ENCODE assay signal across 24 mouse cellular contexts in genomic region chr2:75955709-75956108, GRCm38 (mm10). TPM values are rescaled to one million over a fixed set of nuclear protein-coding genes. Genes with fewer than 3 reads are reported as not detected.
DNase-seq lines count a peak whose midpoint lies in the region; ATAC-seq and TF ChIP-seq lines count a peak whose summit lies in the region.
"Had no signal": no experiment of that assay in that cellular context is flagged by ENCODE, and none has a peak within 500 bp of the region (broad histone marks: within the 10 kb centered on the region; RNA-seq: fewer than 3 reads in every experiment).

No protein-coding gene starts in this region.

- H3K27me3 ChIP-seq in heart, embryonic 11.5 days (ENCODE audit: control insufficient read depth, insufficient read depth, low read length): no peaks in the 10 kb centered on the region
- H3K27me3 ChIP-seq in kidney, embryonic 14.5 days (ENCODE audit: control insufficient read depth, insufficient read depth, low read length): no peaks in the 10 kb centered on the region; the same call in 1 of the 2 replicates
- no peaks in the 10 kb centered on the region for H3K27me3 ChIP-seq in testis, adult 2 months (ENCODE audit: control insufficient read depth, insufficient read depth, low read length)
- H3K27me3 ChIP-seq in stomach, embryonic 16.5 days (ENCODE audit: control insufficient read depth, insufficient read depth, low read length): no peaks in the 10 kb centered on the region
- 0 out of 2 replicates have a peak, but pooled peaks cover 3% of the 10 kb centered on the region for H3K27me3 ChIP-seq in midbrain, embryonic 13.5 days
- H3K27me3 ChIP-seq: CH12.LX; embryonic facial prominence, embryonic 15.5 days; hindbrain, embryonic 15.5 days had no signal

- ATAC-seq in heart, embryonic 11.5 days (replicated peaks; ENCODE audit: insufficient number of reproducible peaks, low FRiP score, low TSS enrichment): no peak
- ATAC-seq in kidney, embryonic 14.5 days (ENCODE audit: low FRiP score, low TSS enrichment): 0 out of 2 replicates have a peak, but pooled peaks have one; percentile 16
- peak; percentile 12; the same call in 1 of the 2 replicates for ATAC-seq in stomach, embryonic 16.5 days (ENCODE audit: insufficient read depth, low FRiP score)
- ATAC-seq in midbrain, embryonic 13.5 days: no peak
- ATAC-seq: forebrain, embryonic 14.5 days; intestine, embryonic 16.5 days; Patski had no signal

- TF ChIP-seq CTCF in testis, adult 2 months (IDR thresholded peaks at IDR 0.05; ENCODE audit: control insufficient read depth, insufficient read depth, insufficient replicate concordance, low read depth, low read length): no peak

- DNase-seq in heart, postnatal 4 days: no peak
- DNase-seq in kidney, postnatal 25 days: no peak
- DNase-seq in testis, postnatal 14 days (ENCODE audit: low spot score): no peak
- DNase-seq: adrenal gland, adult 8-10 months; cerebellum, adult 11 months; cerebellum, adult 8-10 months; cerebellum, postnatal 14 days; embryo, embryonic 11 days; gastrocnemius, postnatal 36 days; heart, adult 2 months had no signal

- H3K4me3 ChIP-seq in heart, embryonic 11.5 days (ENCODE audit: low read depth, low read length): no peak overlapping the region
- no peak overlapping the region for H3K4me3 ChIP-seq in kidney, embryonic 14.5 days (ENCODE audit: low read length)
- peak overlapping the region; percentile 73 for H3K4me3 ChIP-seq in testis, adult 2 months (ENCODE audit: control insufficient read depth, low read depth, low read length)
- no peak overlapping the region for H3K4me3 ChIP-seq in stomach, embryonic 16.5 days (replicated peaks; ENCODE audit: low read length)
- no peak overlapping the region for H3K4me3 ChIP-seq in midbrain, embryonic 13.5 days (replicated peaks)
- H3K4me3 ChIP-seq: embryonic facial prominence, embryonic 15.5 days; erythroblast, embryonic 14.5 days; forebrain, embryonic 10.5 days; heart, adult 2 months; hindbrain, embryonic 15.5 days had no signal

- H3K4me2 ChIP-seq in heart, embryonic 11.5 days: peak overlapping the region; percentile 22; the same call in 1 of the 2 replicates
- no peak overlapping the region for H3K4me2 ChIP-seq in kidney, embryonic 14.5 days (replicated peaks; ENCODE audit: low read depth, low read length)
- H3K4me2 ChIP-seq in stomach, embryonic 16.5 days (ENCODE audit: low read depth, low read length): no peak overlapping the region
- H3K4me2 ChIP-seq in midbrain, embryonic 13.5 days (replicated peaks): no peak overlapping the region
- H3K4me2 ChIP-seq: embryonic facial prominence, embryonic 15.5 days; hindbrain, embryonic 15.5 days had no signal

- no peak overlapping the region for H3K9ac ChIP-seq in heart, embryonic 11.5 days (ENCODE audit: low read depth, low read length)
- no peak overlapping the region for H3K9ac ChIP-seq in kidney, embryonic 14.5 days (ENCODE audit: low read depth, low read length)
- no peak overlapping the region for H3K9ac ChIP-seq in stomach, embryonic 16.5 days (ENCODE audit: low read length)
- no peak overlapping the region for H3K9ac ChIP-seq in midbrain, embryonic 13.5 days (replicated peaks)
- H3K9ac ChIP-seq: embryonic facial prominence, embryonic 15.5 days; hindbrain, embryonic 15.5 days had no signal

- peak; percentile 57; the same call in 1 of the 2 replicates for TF ChIP-seq POLR2A in testis, adult 2 months (IDR thresholded peaks at IDR 0.05; ENCODE audit: control insufficient read depth, low read depth, low read length)

- peaks cover 13% of the 10 kb centered on the region for H3K4me1 ChIP-seq in heart, embryonic 11.5 days (ENCODE audit: control insufficient read depth, insufficient read depth, low read length)
- H3K4me1 ChIP-seq in kidney, embryonic 14.5 days (ENCODE audit: control insufficient read depth, insufficient read depth, low read length): peaks cover 9% of the 10 kb centered on the region
- peaks cover 8% of the 10 kb centered on the region for H3K4me1 ChIP-seq in testis, adult 2 months (ENCODE audit: control insufficient read depth, insufficient read depth, low read length)
- peaks cover 14% of the 10 kb centered on the region for H3K4me1 ChIP-seq in stomach, embryonic 16.5 days (ENCODE audit: control insufficient read depth, insufficient read depth, low read length)
- peaks cover 25% of the 10 kb centered on the region for H3K4me1 ChIP-seq in midbrain, embryonic 13.5 days (replicated peaks)

- WGBS in heart, embryonic 11.5 days (ENCODE audit: insufficient replicate concordance): 42% methylated on average over 14 of the region's 14 CpGs
- 54% methylated on average over 14 of the region's 14 CpGs for WGBS in kidney, embryonic 14.5 days
- WGBS in stomach, embryonic 16.5 days: 46% methylated on average over 14 of the region's 14 CpGs
- WGBS in midbrain, embryonic 13.5 days: 53% methylated on average over 14 of the region's 14 CpGs

- H3K9me3 ChIP-seq in heart, embryonic 11.5 days (replicated peaks; ENCODE audit: control insufficient read depth, low read length): no peaks in the 10 kb centered on the region
- H3K9me3 ChIP-seq in kidney, embryonic 14.5 days (ENCODE audit: control insufficient read depth, low read length): no peaks in the 10 kb centered on the region
- no peaks in the 10 kb centered on the region for H3K9me3 ChIP-seq in stomach, embryonic 16.5 days (replicated peaks; ENCODE audit: control insufficient read depth, low read length)
- no peaks in the 10 kb centered on the region for H3K9me3 ChIP-seq in midbrain, embryonic 13.5 days
- H3K9me3 ChIP-seq: embryonic facial prominence, embryonic 15.5 days; hindbrain, embryonic 15.5 days had no signal

- H3K27ac ChIP-seq in heart, embryonic 11.5 days (ENCODE audit: low read depth, low read length): no peak overlapping the region
- H3K27ac ChIP-seq in kidney, embryonic 14.5 days (ENCODE audit: low read depth, low read length): no peak overlapping the region
- peak overlapping the region; percentile 92 for H3K27ac ChIP-seq in testis, adult 2 months (ENCODE audit: control insufficient read depth, insufficient read depth, low read depth, low read length)
- H3K27ac ChIP-seq in stomach, embryonic 16.5 days (ENCODE audit: low read length): no peak overlapping the region
- no peak overlapping the region for H3K27ac ChIP-seq in midbrain, embryonic 13.5 days
- H3K27ac ChIP-seq: embryonic facial prominence, embryonic 15.5 days; forebrain, embryonic 10.5 days; heart, adult 2 months; hindbrain, embryonic 15.5 days had no signal

- no peaks in the 10 kb centered on the region for H3K36me3 ChIP-seq in heart, embryonic 11.5 days (ENCODE audit: control insufficient read depth, insufficient read depth, low read length)
- no peaks in the 10 kb centered on the region for H3K36me3 ChIP-seq in kidney, embryonic 14.5 days (ENCODE audit: control insufficient read depth, insufficient read depth, low read length)
- H3K36me3 ChIP-seq in testis, adult 2 months (ENCODE audit: control insufficient read depth, insufficient read depth, low read length): no peaks in the 10 kb centered on the region
- H3K36me3 ChIP-seq in stomach, embryonic 16.5 days (ENCODE audit: control insufficient read depth, insufficient read depth, low read length): no peaks in the 10 kb centered on the region
- no peaks in the 10 kb centered on the region for H3K36me3 ChIP-seq in midbrain, embryonic 13.5 days
- H3K36me3 ChIP-seq: embryonic facial prominence, embryonic 15.5 days; forebrain, embryonic 10.5 days; hindbrain, embryonic 15.5 days had no signal

RNA-seq across cellular contexts. Expression of gene Ttc30b, which starts 17.3 kb away (rescaled TPM):
- 9.3 TPM in 2 replicates for polyA plus RNA-seq in heart, embryonic 11.5 days (2014; fragmentation: Nextera tagmentation; extraction: Ambion mirVana)
- total RNA-seq in heart, postnatal 4 days (2021): 1 to 10 TPM; 8.0 to 8.6 TPM
- polyA plus RNA-seq in kidney, embryonic 14.5 days (2014; fragmentation: Nextera tagmentation; extraction: Ambion mirVana): 8.3 and 10.8 TPM in 2 replicates
- polyA plus RNA-seq in testis, adult 2 months (2012; rRNA removed): 5.2 and 5.4 TPM in 2 replicates
- 12.3 and 13.7 TPM in 2 replicates for polyA plus RNA-seq in stomach, embryonic 16.5 days (2015; fragmentation: Nextera tagmentation; extraction: Ambion mirVana)
- polyA plus RNA-seq in midbrain, embryonic 13.5 days (2015; fragmentation: Nextera tagmentation; extraction: Ambion mirVana): 15.3 and 15.7 TPM in 2 replicates
- polyA plus RNA-seq: erythroblast, embryonic 14.5 days had no signal

RNA-seq across cellular contexts. Expression of gene Ttc30a2, which starts 22.3 kb away (rescaled TPM):
- polyA plus RNA-seq in heart, embryonic 11.5 days (2014; fragmentation: Nextera tagmentation; extraction: Ambion mirVana): 0.75 and 1.1 TPM in 2 replicates
- total RNA-seq in heart, postnatal 4 days (2021): 1 to 10 TPM in 1 of 2 experiments, under 1 TPM in 1; 0.88 to 1.7 TPM
- polyA plus RNA-seq in kidney, embryonic 14.5 days (2014; fragmentation: Nextera tagmentation; extraction: Ambion mirVana): 0.46 and 0.76 TPM in 2 replicates
- polyA plus RNA-seq in testis, adult 2 months (2012; rRNA removed): 76.5 and 77.4 TPM in 2 replicates
- 0.35 and 0.67 TPM in 2 replicates for polyA plus RNA-seq in stomach, embryonic 16.5 days (2015; fragmentation: Nextera tagmentation; extraction: Ambion mirVana)
- 1.1 and 1.6 TPM in 2 replicates for polyA plus RNA-seq in midbrain, embryonic 13.5 days (2015; fragmentation: Nextera tagmentation; extraction: Ambion mirVana)
- total RNA-seq: CH12.LX; common myeloid progenitor, adult 5-6 weeks had no signal
- polyA plus RNA-seq: erythroblast, embryonic 14.5 days had no signal

RNA-seq across cellular contexts. Expression of gene Ttc30a1, which starts 26.1 kb away (rescaled TPM):
- polyA plus RNA-seq in heart, embryonic 11.5 days (2014; fragmentation: Nextera tagmentation; extraction: Ambion mirVana): 6.6 and 7.1 TPM in 2 replicates
- total RNA-seq in heart, postnatal 4 days (2021): 1 to 10 TPM; 3.4 to 3.6 TPM
- 7.3 and 8.5 TPM in 2 replicates for polyA plus RNA-seq in kidney, embryonic 14.5 days (2014; fragmentation: Nextera tagmentation; extraction: Ambion mirVana)
- polyA plus RNA-seq in testis, adult 2 months (2012; rRNA removed): 12.3 and 12.4 TPM in 2 replicates
- 7.2 and 7.6 TPM in 2 replicates for polyA plus RNA-seq in stomach, embryonic 16.5 days (2015; fragmentation: Nextera tagmentation; extraction: Ambion mirVana)
- polyA plus RNA-seq in midbrain, embryonic 13.5 days (2015; fragmentation: Nextera tagmentation; extraction: Ambion mirVana): 8.5 TPM in 2 replicates
- total RNA-seq: CH12.LX had no signal
- polyA plus RNA-seq: erythroblast, embryonic 14.5 days had no signal

Comparison
In these comparisons a context has a peak if more than half of its experiments do, and no peak if none do; other contexts are left out.
1. ATAC-seq: peak in kidney, embryonic 14.5 days (single experiment) and stomach, embryonic 16.5 days (single experiment); none in heart, embryonic 11.5 days (single experiment) and midbrain, embryonic 13.5 days (single experiment).
2. RNA of gene Ttc30a2, which starts 22.3 kb away (polyA plus RNA-seq): 76.5 to 77.4 TPM in testis, adult 2 months; 1.1 to 1.6 TPM in midbrain, embryonic 13.5 days, 0.75 to 1.1 TPM in heart, embryonic 11.5 days, 0.46 to 0.76 TPM in kidney, embryonic 14.5 days and 0.35 to 0.67 TPM in stomach, embryonic 16.5 days; every median in the first group is over 10 times any median in the second.